Mouse (Mus musculus) adrenal gland, postnatal 14 days (tissue): ENCODE data around the gene Ikzf2. TPM values are rescaled to one million over a fixed set of nuclear protein-coding genes. Genes with fewer than 3 reads are reported as not detected.

Source experiments
- DNase-seq: peaks from one replicate; pipeline ENCODE4 v3.0.0; 2021; ENCODE audit warnings: mixed read lengths
- long read RNA-seq, 2 experiments: library from polyadenylated mRNA; stranded (forward); transcript quantifications; one replicate each; pipeline ENCODE4 v2.0.0; 2021
- total RNA-seq: library from RNA; stranded (reverse); gene quantifications from 2 replicates; pipeline ENCODE4 v1.2.3, GENCODE M21; 2021

The Ikzf2 gene
- 9.2 and 12.2 TPM in 2 replicates for total RNA-seq
- long read RNA-seq, experiment 1, partial matches to known transcripts, result 0 of 2 reads
- long read RNA-seq, experiment 1, other reads (novel, unspliced or antisense), result 2 of 2 reads
- long read RNA-seq, experiment 2, partial matches to known transcripts, result 0 of 2 reads
- long read RNA-seq, experiment 2, other reads (novel, unspliced or antisense), result 2 of 2 reads

DNA sequence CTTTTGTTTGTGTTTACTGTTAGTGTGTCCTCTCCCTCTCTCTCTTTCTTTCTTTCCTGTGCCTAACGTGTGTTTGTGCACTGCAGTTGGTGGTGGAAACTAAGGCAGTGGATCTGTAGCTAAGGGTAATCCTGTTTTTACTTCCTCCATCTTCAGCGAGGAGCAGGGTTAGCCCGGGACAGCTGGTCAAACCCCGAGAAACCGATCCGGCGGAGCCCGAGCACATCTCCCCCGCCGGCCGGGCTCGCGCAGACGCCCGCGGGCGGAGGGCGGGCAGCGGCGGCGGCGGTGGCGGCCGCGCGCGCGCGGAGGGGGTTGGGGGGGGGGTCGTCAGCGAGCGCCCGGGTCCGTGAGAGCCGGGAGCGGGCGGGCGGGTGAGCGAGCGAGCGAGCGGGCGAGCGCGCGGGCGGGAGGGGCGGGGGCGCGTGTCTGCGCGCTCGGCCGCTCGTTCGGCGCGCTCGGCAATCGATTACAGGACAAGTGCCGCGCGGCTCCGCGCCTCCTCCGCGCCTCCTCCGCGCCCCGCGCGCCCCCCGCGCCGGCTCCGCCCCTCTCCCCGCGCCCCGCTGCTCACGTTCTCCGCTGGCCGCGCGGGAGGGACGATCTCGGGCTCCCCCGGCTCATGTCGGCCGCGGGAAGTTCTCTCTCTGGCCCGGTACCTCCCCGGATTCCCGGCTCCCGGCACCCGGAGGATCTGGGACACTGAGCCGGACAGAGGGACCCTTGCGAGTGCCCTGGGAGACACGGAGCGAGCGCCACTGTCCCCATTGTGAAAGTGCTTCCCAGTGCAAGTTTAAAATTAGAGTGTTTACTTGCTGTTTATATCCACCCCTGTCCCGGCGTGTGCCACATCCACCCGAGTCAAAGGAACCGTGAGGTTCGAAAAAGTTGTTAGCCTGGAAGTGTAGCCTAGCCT lies at the start of gene Ikzf2:
Ikzf2 (minus strand) TSS at position 170 of the 916 bp plus-strand sequence.
- peak; percentile 91 for DNase-seq

DNA sequence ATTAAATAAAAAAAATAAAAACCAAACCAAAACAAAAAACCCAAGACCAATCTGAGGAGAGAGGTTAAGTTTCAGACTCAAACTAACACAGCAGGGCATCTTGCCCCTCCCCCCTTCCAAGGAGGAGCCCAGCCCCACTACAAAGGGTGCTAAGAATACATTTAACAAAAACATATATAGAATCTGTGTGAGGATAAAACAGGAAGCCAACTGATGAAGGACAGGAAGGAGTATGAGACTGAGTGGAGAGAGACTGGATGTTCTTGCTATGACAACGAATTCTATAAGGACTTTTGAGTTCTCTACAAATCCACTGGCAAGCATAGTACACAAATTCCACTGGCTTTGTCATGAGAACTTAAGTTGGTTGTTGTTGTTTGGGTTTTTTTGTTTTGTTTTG lies 42.7 kb upstream of the Ikzf2 start:
- no peak for DNase-seq

DNA sequence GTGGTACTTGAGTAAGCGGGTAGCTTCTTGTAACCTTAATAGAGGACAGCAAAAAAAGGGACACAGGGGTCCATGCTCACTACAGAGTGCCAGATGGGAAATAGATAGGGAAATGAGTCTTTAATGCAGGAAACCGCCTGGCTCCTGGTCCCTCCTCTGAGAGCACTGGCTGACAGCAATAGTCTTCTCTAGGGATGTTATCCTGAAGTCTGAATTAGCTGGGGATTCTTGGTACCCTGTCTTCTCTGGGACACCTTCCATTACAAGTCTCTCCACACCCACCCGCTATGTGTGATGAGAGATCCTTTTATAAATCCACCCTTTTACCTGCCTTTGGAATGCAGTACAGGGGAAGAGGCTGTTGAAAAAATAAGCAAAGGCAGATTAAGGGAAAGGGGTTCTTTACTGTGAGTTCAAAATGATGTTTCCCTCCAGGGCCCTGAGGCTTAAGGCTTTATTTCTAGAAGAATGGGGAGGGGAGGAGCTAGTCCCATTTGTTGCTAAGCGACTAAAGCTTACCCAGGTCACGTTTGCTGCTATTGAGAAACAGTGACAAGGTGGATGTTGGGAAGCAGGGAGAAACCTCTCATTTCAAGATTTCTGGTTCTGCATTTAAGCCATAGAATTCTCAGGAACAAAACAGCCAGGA lies 42.1 kb upstream of the Ikzf2 start:
- DNase-seq, result no peak

DNA sequence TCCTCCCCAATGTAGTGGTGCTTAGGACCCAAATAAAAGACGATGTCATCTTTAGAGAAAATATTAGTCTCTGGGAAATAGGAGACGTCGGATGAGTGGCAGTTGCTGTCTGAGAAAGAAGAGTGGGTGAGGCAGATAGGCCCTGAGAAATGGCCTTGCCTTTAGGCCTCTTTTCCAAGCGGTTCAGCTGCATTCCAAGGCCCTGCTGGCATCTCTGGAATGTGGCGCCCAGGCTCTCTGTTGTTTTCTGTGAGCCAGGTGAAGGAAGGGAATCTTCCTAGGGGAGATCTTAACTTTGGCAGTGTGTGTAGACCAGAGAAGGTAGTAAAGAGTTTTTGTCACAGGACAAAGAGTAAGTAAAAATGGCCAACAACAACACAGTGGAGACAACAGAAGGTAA lies 40.9 kb upstream of the Ikzf2 start:
- DNase-seq, result no peak

DNA sequence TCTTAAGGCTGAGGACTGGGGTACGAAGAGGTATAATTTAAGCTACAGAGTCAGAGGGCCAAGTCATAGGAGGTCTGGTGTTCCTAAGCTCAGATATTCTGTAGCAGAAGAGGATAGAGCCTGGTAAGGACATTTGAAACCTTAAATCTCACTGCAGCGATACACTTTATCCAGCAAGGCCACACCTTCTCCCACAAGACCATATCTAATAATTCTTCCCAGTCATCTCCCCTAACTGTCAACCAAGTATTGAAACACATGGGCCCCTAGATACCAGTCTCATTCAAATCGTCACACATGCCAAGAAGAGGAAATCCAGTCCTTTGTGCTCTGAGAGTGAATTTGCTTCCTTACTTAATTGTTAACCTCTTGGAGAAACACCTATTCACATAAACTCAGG lies 30.1 kb upstream of the Ikzf2 start:
- no peak for DNase-seq

DNA sequence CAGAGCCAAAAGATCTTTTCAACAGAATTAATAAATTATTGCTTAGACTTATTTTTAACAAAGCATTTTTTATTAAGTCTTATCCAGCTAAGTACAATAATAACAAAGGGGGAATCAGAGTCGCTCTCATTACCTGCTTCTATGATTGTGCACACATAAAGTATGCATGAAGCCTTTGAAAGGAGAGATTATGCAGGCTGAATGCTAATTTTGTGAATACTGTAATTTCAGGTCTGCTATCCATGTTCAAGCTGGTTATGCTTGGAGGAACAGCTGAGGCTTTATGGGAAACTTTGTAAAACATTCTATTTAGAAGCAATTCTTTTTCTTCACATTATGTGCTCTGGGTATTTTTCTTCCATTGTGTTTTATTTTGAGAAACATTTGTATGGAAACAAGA lies 21.5 kb upstream of the Ikzf2 start:
- DNase-seq, result no peak

DNA sequence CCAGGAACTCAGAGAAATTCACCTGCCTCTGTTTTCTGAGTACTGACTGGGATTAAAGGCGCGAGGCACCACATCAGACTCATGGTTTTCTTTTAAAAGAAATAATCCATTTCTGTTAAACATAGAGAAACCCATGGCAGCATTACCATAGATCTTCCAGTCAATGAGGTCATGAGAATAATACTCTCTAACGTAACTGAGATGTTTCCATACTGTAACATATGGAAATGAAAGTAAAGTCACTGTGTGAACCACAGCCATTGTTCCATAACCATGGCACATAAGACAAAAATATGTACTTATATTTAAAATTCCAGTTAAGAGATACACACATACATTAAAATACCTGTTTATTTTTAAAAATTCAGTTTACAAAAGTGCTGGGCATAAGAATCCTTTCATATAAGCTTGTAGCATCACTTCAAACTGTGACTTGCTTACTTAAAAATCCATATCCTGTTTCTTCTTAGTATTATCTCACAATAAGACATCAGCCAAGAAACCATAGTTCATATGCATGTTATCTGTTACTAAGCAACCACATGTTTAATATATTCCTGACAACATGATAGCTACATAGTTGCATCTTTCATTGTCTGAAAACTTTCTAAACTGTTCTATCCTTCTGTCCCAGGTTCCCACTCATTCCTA lies 16.6 kb upstream of the Ikzf2 start:
- no peak for DNase-seq

DNA sequence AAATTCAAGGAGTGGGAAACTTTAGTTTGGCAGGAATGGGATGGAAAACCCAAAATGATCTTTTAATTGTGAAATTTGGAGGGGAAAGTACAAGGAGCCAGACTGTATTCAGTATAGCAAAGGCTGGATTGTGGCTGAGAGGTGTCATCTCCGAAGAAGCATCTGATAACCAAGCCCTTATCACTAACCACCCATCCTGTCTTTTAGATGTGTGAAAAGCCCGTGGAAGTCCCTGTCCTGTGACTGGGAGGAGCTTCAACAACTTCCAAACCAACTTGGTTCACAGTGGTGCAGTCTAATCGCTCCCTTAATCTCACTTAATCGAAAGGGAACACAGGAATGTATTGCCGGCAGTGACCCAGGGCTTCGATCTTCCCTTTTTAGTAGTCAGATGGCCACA lies 4.9 kb upstream of the Ikzf2 start:
- no peak for DNase-seq

DNA sequence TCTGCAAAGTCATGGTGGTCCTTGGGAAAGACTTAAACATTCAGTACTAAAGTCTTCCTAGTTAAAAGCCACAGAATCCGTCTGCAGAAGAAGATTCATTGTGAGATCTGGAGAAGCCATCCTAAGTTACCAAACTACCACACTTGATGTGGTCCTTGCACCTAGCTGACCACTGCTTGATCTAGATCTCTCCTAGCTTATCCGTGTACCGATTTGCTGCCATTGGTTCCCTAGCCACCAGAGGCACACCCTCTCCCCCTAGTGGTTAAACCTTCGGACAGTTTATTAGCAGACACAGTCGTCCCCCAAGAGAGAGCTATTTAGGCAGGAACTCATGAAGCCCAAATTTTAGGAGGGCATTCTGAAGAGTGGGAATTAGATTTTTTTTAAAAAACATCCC lies 1.9 kb upstream of the Ikzf2 start:
- DNase-seq, result peak; percentile 81

DNA sequence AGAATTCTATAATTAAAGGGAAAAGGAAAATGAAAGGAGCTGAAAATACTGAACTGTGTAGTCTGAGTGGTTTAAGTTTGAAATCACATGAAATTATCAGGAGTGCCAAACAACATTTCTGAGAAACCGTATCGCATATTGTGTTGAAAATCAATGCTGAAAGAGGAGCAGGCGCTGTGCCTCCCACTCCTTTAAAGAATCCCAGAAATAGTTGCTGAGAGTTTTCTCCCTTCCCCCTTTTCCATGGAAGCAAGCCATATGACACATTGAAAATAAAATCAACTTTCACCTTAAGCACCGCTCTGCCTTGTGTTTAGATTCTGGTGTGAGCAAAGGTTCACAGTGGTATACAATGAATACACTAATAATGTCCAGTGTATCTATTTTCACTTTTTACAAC lies 1.1 kb upstream of the Ikzf2 start:
- DNase-seq, result peak; percentile 15

DNA sequence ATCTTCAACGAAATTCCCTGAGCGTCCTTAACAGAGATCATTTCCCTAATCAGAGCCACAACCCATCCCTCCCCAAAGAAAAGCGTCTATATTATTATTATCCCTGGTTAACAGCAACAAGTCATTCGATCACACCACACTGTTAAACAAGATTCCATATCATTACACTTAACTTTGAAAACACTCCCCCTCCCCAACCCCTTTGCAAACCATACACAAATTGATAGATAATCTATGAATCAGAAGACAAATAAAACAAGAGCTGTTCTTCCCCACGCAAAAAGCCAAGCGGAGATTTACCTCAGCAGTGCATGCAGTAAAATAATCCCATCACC lies 337 bp downstream of the Ikzf2 start:
- DNase-seq, result no peak

DNA sequence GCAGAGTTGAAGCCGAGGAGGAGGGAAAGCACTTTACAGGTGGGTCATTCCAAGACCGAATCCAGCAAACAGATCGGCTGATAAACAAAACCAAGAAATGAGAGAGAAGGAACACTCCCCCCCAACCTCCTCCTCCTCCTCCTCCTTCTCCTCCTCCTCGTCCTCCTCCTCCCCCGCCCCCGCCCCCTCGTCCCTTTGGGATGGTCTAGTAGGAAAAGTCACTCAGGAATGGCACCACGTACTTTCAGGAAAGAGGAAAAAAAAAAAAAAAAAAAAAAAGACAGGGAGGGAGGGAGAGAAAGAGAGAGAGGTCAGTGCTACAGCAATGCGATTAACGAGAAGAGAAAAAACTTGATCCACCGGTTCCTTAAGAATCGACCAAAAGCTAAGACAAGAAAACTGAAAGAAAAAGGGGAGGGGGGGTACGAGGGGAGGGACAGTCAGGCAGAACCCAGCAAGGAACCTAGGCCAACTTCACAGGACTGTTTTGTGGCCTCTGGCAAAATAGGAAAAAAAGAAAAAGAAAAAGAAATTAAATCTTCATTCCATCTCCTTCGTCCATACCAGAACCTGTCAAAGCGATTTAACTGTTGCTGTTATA lies 1.1 kb downstream of the Ikzf2 start:
- DNase-seq, result peak; percentile 11

DNA sequence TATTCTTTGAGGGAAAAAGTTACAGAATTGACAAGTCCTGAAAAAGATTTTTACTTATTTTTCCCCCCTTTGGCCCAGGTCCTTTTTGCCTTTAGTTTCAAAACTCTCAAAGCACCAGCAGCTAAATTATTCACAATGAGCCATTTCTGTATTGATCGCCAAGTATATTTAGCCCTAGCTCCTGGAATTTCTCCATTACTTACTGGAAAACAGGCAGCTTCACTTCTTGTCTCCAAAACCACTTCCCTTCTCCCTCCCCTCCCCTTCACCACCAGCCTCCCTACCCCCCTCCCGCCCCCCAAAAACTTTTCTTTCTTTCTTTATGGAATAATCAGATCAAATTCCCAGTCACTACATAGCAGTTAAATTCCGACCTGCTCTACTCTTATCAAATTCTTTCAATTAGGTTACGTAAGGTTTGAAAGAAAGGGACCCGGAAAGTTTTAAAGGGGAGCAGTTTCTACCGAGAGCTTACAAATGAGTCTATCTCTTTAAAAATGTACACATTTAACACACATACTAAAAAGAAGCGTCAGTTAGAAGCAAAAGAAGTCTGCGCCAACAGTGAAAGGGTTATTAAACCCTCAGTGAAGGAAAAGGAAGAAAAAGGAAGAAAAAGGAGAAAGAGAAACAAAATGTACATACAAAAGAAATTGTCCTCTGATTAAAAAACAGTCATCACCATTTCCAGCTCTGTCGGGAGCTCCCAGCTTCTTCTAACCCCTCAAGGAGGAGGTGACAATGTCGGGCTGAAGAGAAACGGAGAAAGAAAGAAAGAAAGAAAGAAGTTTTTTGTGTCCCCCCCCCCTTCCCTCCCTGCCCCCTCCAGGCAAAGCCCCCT lies 1.8 kb downstream of the Ikzf2 start:
- no peak for DNase-seq

DNA sequence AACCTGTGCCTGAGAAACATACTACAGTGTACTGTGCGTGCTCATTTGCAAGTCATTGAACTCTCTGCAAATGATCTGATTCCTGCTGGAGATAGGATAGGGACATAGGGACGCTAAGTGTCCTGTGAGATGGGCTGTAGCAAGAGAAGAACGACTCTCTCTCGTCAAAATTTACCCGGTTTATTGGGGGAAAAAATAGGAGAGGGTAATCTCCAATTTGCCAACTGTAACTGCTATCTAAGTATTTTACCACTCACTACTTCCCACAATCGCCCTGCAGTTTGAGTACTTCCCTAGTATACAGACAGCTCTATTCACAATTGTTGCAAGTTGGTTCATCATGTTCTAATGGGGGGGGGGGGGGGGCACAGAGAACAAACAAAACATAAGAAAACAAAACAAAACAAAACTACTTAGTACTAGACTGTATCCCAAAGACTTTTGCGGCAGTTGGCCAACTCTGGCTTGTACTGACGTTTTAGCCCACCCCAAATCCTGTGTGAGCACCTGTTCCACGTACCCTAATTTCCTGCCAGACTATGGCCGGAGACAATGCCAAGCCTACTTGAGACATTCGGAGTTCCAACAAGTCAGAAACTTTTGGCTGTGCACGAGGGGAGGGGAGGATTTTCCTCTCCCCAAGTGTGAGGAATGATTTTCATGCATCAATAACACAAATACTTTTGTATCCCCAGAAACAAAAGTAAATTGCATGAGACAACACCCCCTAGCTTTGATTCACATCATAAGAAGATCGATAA lies 2.6 kb downstream of the Ikzf2 start:
- DNase-seq, result no peak

DNA sequence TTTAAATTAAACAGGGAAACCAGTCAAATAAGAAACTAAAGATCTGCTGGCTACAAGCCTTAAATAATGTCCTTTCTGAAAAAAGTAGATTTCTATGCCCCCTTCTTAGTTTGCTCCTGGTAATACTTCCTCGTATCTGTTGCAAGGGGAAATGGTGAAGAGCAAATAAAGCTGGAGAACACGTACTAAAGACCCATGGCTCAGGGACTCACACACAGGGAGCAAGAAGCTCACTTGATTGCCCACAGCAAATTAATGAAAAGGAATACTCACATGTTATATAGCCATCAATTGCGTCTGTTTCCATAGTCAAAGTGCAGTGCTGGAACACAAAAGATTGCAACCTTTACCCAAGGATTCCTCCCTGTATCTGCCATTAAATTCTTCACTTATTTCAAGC lies 3.2 kb downstream of the Ikzf2 start:
- DNase-seq, result no peak

DNA sequence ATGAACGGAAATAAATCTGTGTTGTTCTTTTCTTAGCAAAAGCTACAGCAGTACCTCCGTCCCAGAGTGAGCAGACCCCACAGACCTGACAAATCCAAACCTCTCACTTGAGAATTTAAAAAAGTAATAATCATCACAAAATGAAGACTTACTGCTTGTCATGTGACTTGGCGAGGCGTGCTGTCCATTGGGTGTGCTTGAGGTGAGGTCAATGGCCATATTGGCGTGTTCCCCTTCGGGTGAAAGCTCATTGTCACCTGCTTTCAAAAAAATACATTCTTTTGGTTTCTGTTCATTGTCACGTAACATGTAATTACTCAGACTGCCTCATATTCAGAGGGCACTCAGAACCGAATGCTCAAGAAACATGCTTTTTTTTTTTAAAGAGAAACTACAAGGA lies 4.0 kb downstream of the Ikzf2 start:
- DNase-seq, result no peak

DNA sequence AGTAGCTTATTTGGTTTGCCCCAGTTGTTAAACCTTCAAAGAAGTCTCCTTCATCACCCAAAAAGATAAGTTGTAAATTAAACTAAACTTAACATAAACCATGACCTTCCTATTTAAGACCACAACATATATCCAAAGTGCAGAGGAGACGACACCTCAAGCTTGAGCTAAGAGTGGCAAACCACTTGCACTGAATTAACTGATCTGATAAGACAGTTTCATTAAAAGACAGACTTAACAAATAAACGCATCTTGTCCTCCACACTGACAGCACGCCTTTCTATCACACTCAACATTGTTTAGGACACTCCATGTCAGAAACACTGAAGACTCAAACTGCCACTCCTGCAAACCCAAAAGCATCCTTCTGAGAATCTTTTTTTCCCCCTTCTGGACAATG lies 4.8 kb downstream of the Ikzf2 start:
- no peak for DNase-seq

DNA sequence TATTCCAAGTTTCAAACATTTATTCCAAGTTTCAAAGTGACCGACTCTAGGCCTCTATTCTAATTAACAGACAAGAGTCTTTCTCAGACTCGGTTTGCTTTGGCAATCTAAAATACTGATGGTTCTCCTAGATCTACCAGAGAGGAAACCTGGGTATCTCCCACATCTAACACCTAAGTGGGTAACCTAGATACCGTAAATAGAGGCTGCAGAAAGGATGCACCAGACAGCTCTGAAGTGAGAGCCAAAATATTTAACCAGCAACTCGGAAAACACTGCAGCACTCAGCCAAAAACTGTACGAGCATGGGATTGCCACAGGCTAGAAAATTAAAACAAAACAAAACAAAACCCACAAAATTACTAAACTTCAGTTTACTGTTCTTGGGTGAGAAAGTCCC lies 6.0 kb downstream of the Ikzf2 start:
- DNase-seq, result no peak

DNA sequence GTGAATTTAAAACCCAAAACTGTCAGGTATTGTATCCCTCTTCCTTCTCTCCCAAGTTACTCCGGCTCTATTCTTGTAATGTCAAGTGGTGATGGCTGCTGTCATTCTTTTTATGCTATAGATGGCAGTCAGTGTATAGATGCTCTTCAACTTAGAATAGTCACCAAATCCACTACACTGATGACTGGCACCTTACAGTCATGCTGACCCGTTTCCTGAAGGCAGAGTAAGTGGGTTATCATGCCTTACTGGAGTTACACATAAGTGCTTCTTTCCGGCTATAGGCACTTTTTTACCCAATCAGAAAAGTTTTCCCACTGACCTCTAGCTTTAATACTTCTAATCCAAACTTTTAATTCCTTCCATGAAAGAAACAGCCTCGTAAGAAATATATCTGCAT lies 6.5 kb downstream of the Ikzf2 start:
- DNase-seq, result no peak

DNA sequence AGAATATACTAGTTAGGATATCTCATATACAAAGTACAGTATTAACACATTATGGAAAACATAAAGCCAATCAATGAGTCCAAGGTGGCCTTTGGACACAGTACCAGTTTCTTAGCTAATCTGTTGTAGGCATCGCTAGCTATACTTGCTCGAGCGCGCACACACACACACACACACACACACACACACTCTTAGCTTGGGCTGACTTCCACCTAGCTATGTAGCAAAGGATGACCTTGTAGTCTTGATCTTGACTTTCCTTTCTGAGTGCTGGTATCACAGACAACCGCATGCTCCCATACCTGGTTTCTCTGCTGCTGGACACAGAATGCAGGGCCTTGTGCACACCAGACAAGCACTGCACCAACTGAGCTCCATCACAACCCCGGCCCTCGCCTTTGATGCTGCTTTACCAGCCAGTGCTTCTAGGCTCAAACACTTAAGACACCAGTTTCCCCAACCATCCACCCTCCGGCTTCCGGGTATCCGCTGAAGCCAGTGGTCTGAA lies 17.1 kb downstream of the Ikzf2 start:
- DNase-seq, result no peak

DNA sequence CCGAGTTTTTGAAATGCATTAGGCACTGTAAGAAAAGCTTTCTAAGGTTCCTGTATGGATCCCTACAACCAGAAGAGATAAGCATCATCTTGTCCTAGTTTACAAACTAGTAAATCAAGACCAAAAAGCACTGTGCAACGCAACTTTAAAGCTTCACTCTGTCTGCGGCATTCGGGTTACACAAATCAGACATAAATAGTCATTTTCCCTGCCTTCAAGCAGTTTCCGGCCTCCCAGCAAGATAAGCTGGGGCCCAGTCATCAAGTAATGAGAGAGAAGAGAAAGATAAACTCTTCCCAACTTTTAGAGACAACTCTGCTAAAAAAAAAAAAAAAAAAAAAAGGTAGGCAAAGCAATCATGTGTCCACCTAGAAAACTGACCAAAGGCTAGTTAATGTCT lies 19.6 kb downstream of the Ikzf2 start:
- no peak for DNase-seq
